Mouse (Mus musculus): ENCODE results near the gene Bnip3.

- TF ChIP-seq CTCF (IDR thresholded peaks at IDR 0.05; ENCODE audit: extremely low read depth, insufficient read length, insufficient replicate concordance, low read depth, low read length): no peak
- TF ChIP-seq POLR2A (IDR thresholded peaks at IDR 0.05; ENCODE audit: low read depth, low read length): no peak
Observed at GRCm38 (mm10) chr7:138941571-138941970, 32.3 kb upstream of the Bnip3 start.

Measured in small intestine, adult 2 months (tissue).